Mouse (Mus musculus): Measurements from ENCODE around the gene 4933427D14Rik. TPM values are rescaled to one million over a fixed set of nuclear protein-coding genes. Genes with fewer than 3 reads are reported as not detected.

Gene 4933427D14Rik
- polyA plus RNA-seq, 1 experiment, result 14.5 TPM

DNA sequence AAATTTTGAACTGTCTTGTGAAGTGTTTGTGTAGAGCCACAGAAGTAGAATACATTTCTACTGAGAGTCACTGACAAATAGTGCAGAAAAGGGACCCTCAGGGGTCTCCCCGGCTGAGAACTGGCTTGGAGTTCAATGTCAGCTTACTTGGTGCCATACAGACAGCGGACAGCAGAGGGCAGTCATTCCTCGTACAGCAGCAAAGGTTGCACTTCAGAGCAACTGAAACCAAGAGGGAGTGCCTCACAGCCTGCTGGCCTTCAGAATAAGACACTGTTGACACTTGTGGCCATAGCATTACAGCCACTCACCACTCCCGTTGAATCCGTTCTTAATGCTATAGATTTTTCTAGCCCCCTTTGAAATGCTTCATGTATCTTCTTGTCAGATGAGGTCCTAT is 17.6 kb upstream of the 4933427D14Rik start:
- Histone ChIP-seq H3K4me3 (ENCODE audit: low read depth, low read length) (no peak overlapping the region), H3K4me1 (ENCODE audit: control insufficient read depth, insufficient read depth, low read length) (peaks cover 2% of the 10 kb centered on the region), H3K27ac (ENCODE audit: insufficient read depth, low read length) (no peak overlapping the region), H3K9ac (ENCODE audit: low read depth, poor library complexity, severe bottlenecking) (no peak overlapping the region), H3K27me3 (ENCODE audit: control insufficient read depth, insufficient read depth, low read length, poor library complexity, severe bottlenecking) (no peaks in the 10 kb centered on the region), H3K9me3 (replicated peaks; ENCODE audit: control insufficient read depth, insufficient read depth, low read length, poor library complexity, severe bottlenecking) (no peaks in the 10 kb centered on the region), H3K36me3 (ENCODE audit: control insufficient read depth, insufficient read depth, low read length, poor library complexity, severe bottlenecking) (no peaks in the 10 kb centered on the region)
- TF ChIP-seq CTCF (IDR thresholded peaks at IDR 0.05; ENCODE audit: low read depth, low read length) (peak; percentile 96), POLR2A (IDR thresholded peaks at IDR 0.05; ENCODE audit: insufficient read depth, low read length) (no peak)

DNA sequence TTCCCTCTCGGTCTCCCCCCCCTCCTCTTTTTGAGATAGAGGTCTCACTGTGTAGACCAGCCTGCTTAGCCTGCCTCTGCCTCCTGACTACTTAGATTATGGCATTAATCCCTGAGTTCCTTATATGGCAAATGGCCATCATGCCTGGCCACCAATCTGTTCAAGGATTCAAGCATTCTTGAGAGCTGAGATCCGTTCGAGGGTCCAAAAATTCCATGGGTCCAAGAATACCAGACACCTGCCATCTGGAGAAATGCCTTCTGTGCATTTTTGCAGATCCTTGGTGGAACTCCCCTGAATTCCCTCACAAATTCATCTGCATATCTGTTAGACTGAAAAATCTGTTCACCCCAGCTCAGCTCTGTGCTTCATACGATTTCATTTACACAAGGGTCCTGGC is 16.2 kb upstream of the 4933427D14Rik start:
- Histone ChIP-seq H3K9ac (ENCODE audit: low read depth, poor library complexity, severe bottlenecking) (no peak overlapping the region), H3K4me3 (ENCODE audit: low read depth, low read length) (no peak overlapping the region), H3K27me3 (ENCODE audit: control insufficient read depth, insufficient read depth, low read length, poor library complexity, severe bottlenecking) (no peaks in the 10 kb centered on the region), H3K4me1 (ENCODE audit: control insufficient read depth, insufficient read depth, low read length) (peaks cover 2% of the 10 kb centered on the region), H3K9me3 (replicated peaks; ENCODE audit: control insufficient read depth, insufficient read depth, low read length, poor library complexity, severe bottlenecking) (no peaks in the 10 kb centered on the region), H3K36me3 (ENCODE audit: control insufficient read depth, insufficient read depth, low read length, poor library complexity, severe bottlenecking) (no peaks in the 10 kb centered on the region), H3K27ac (ENCODE audit: insufficient read depth, low read length) (no peak overlapping the region)
- no peak for TF ChIP-seq EP300 (IDR thresholded peaks at IDR 0.05; ENCODE audit: insufficient read depth, low read depth, low read length)
- TF ChIP-seq POLR2A (IDR thresholded peaks at IDR 0.05; ENCODE audit: insufficient read depth, low read length), result no peak
- no peak for TF ChIP-seq CTCF (IDR thresholded peaks at IDR 0.05; ENCODE audit: low read depth, low read length)

DNA sequence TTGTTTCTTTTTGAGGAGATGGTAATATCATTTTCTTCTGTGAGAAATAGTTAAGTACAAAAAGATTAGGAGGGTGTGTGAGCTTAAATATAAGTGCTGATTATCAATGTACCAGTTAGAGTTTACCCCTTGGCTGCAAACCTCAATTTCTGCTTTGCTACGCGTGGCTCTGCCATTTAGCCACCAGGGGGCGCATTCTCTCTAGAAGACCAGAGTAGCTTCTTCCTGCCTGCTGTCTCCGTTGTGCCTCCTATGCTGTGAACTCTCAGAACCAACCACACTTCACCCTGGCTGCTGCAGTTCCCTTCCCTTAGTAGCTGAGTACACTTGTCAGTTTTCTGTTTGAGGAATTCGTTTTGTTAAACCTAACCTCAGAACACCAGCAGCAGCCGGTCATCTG is 14.0 kb upstream of the 4933427D14Rik start:
- Histone ChIP-seq H3K9me3 (replicated peaks; ENCODE audit: control insufficient read depth, insufficient read depth, low read length, poor library complexity, severe bottlenecking) (no peaks in the 10 kb centered on the region), H3K4me1 (ENCODE audit: control insufficient read depth, insufficient read depth, low read length) (no peaks in the 10 kb centered on the region), H3K9ac (ENCODE audit: low read depth, poor library complexity, severe bottlenecking) (no peak overlapping the region), H3K27me3 (ENCODE audit: control insufficient read depth, insufficient read depth, low read length, poor library complexity, severe bottlenecking) (no peaks in the 10 kb centered on the region), H3K36me3 (ENCODE audit: control insufficient read depth, insufficient read depth, low read length, poor library complexity, severe bottlenecking) (no peaks in the 10 kb centered on the region), H3K27ac (ENCODE audit: insufficient read depth, low read length) (no peak overlapping the region), H3K4me3 (ENCODE audit: low read depth, low read length) (no peak overlapping the region)
- TF ChIP-seq CTCF (IDR thresholded peaks at IDR 0.05; ENCODE audit: low read depth, low read length), result peak; percentile 96
- TF ChIP-seq EP300 (IDR thresholded peaks at IDR 0.05; ENCODE audit: insufficient read depth, low read depth, low read length), result no peak

DNA sequence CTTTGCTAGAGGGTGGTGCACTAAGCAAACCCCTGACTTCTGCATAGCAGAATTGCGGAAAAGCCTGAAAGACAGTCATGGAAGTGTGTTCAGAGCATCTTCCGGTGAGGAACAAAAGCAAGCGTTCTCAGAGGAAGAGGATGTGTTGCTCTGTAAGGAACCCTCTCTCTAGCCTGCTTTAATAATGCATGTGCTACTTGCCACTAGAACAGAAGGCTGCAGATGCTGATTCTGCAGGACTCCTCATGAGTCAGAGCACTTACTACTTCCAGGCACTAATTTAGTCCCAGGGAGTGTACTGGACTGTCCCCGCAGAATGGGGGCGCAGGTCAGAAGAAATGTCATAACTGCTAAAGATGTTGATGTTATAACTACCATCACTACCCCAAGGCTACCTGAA is 9.9 kb upstream of the 4933427D14Rik start:
- Histone ChIP-seq H3K27ac (ENCODE audit: insufficient read depth, low read length) (no peak overlapping the region), H3K4me1 (ENCODE audit: control insufficient read depth, insufficient read depth, low read length) (no peaks in the 10 kb centered on the region), H3K36me3 (ENCODE audit: control insufficient read depth, insufficient read depth, low read length, poor library complexity, severe bottlenecking) (no peaks in the 10 kb centered on the region), H3K9ac (ENCODE audit: low read depth, poor library complexity, severe bottlenecking) (no peak overlapping the region), H3K4me3 (ENCODE audit: low read depth, low read length) (no peak overlapping the region), H3K9me3 (replicated peaks; ENCODE audit: control insufficient read depth, insufficient read depth, low read length, poor library complexity, severe bottlenecking) (no peaks in the 10 kb centered on the region), H3K27me3 (ENCODE audit: control insufficient read depth, insufficient read depth, low read length, poor library complexity, severe bottlenecking) (no peaks in the 10 kb centered on the region)
- TF ChIP-seq CTCF (IDR thresholded peaks at IDR 0.05; ENCODE audit: low read depth, low read length) (no peak), EP300 (IDR thresholded peaks at IDR 0.05; ENCODE audit: insufficient read depth, low read depth, low read length) (no peak), POLR2A (IDR thresholded peaks at IDR 0.05; ENCODE audit: insufficient read depth, low read length) (no peak)

DNA sequence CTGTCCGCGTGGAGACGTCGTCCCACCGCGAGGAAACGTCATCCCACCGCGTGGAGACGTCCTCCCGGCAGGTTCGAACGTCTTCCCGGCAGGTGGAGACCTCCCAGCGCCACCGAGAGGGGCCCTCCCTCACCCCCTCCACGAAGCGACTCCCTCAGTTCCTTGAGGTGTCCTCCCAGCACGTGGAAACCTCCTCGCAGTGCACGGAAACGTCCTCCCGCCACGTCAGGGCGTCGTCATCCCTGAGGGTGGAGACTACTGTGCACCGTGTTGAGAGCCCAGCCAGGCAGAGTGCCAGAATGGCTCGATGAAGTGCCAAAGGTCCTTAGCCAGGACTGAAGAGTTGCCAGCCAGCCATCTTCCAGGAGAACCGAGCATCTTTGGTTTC is 8.1 kb upstream of the 4933427D14Rik start, which contains the start of gene Med31:
Gene Med31, minus strand, starts transcription at position 183 of the 388 bp plus-strand sequence.
- TF ChIP-seq CTCF (IDR thresholded peaks at IDR 0.05; ENCODE audit: low read depth, low read length) (no peak), EP300 (IDR thresholded peaks at IDR 0.05; ENCODE audit: insufficient read depth, low read depth, low read length) (no peak), POLR2A (IDR thresholded peaks at IDR 0.05; ENCODE audit: insufficient read depth, low read length) (no peak)
- H3K9ac ChIP-seq (ENCODE audit: low read depth, poor library complexity, severe bottlenecking), result peak within 1 kb of the TSS; percentile 72
- no peaks in the 10 kb centered on the region for H3K27me3 ChIP-seq (ENCODE audit: control insufficient read depth, insufficient read depth, low read length, poor library complexity, severe bottlenecking)
- H3K36me3 ChIP-seq (ENCODE audit: control insufficient read depth, insufficient read depth, low read length, poor library complexity, severe bottlenecking), result peaks cover 4% of the 10 kb centered on the region; the same call in 1 of the 2 replicates
- H3K4me3 ChIP-seq (ENCODE audit: low read depth, low read length), result peak within 1 kb of the TSS; percentile 82
- H3K27ac ChIP-seq (ENCODE audit: insufficient read depth, low read length), result peak within 1 kb of the TSS; percentile 8; the same call in 1 of the 2 replicates
- no peaks in the 10 kb centered on the region for H3K9me3 ChIP-seq (replicated peaks; ENCODE audit: control insufficient read depth, insufficient read depth, low read length, poor library complexity, severe bottlenecking)
- H3K4me1 ChIP-seq (ENCODE audit: control insufficient read depth, insufficient read depth, low read length), result no peaks in the 10 kb centered on the region

DNA sequence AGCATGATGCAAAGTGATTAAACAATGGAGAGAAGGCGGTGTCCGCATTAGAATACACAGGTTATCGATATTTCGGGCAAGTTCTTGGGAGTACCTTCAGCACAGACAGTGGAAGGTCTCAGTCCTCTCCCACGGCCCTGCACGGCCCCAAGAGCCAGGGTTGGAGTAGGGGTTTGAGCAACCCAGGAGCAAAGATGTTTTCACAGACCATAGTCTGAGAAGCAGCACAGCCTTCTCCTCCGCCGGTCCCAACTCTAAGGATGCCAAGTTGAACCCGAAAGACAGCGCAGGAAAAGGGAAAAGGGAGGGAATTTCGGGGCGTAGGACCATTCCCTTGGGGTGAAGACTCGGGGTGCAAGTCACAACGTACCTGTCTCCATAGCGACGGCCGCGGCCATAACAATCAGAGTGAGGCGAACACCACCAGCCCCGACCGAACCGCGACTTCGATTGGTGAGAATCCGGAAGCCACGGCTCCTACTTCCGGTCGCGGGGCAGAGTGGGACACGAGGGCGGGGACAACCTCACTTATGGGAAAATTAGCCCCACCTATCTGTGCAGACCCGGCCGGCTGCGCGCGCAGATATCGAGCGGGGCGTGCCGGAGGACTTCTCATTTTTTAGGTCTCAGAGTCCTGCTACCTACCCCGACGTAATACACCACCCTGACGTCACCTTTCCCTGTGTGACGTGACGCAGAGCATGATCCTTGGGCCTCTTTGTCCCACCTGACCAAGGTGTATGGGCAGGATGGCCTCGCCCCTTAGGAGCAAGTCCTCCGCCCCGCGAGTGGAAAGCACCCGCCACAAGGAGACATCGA is 7.5 kb upstream of the 4933427D14Rik start:
- Histone ChIP-seq H3K4me3 (ENCODE audit: low read depth, low read length) (peak overlapping the region; percentile 82), H3K27me3 (ENCODE audit: control insufficient read depth, insufficient read depth, low read length, poor library complexity, severe bottlenecking) (no peaks in the 10 kb centered on the region), H3K36me3 (ENCODE audit: control insufficient read depth, insufficient read depth, low read length, poor library complexity, severe bottlenecking) (peaks cover 8% of the 10 kb centered on the region; the same call in 1 of the 2 replicates), H3K4me1 (ENCODE audit: control insufficient read depth, insufficient read depth, low read length) (no peaks in the 10 kb centered on the region), H3K9me3 (replicated peaks; ENCODE audit: control insufficient read depth, insufficient read depth, low read length, poor library complexity, severe bottlenecking) (no peaks in the 10 kb centered on the region), H3K27ac (ENCODE audit: insufficient read depth, low read length) (peak overlapping the region; percentile 8; the same call in 1 of the 2 replicates), H3K9ac (ENCODE audit: low read depth, poor library complexity, severe bottlenecking) (peak overlapping the region; percentile 72)
- TF ChIP-seq POLR2A (IDR thresholded peaks at IDR 0.05; ENCODE audit: insufficient read depth, low read length) (peak; percentile 77), EP300 (IDR thresholded peaks at IDR 0.05; ENCODE audit: insufficient read depth, low read depth, low read length) (no peak)

All from ES-Bruce4 (cell line).